Mouse (Mus musculus) hindbrain, embryonic 14.5 days (tissue): ENCODE results near the gene Ces1d. TPM values are rescaled to one million over a fixed set of nuclear protein-coding genes. Genes with fewer than 3 reads are reported as not detected.

Source experiments
- polyA plus RNA-seq: library from polyadenylated mRNA; unstranded; fragments of >200 nt; fragmentation: Nextera tagmentation; extraction: Ambion mirVana; gene quantifications from 2 replicates; pipeline ENCODE4 v1.2.1, GENCODE M21; 2014

Gene Ces1d
- polyA plus RNA-seq, 1 experiment from 2014 or later: not detected

Other genes starting within 250 kb of the Ces1d start
- 1.7 and 3.4 TPM in 2 replicates for gene Slc6a2, start 237.8 kb downstream of the Ces1d start, polyA plus RNA-seq
- not detected in 2 replicates for gene Ces1a, start 149.6 kb downstream of the Ces1d start, polyA plus RNA-seq
- not detected in 2 replicates for gene Ces1b, start 117.8 kb downstream of the Ces1d start, polyA plus RNA-seq
- not detected in 2 replicates for gene Ces1c, start 66.6 kb downstream of the Ces1d start, polyA plus RNA-seq
- gene Ces1e, start 31.8 kb upstream of the Ces1d start, polyA plus RNA-seq: not detected in 2 replicates
- not detected in 2 replicates for gene Ces1f, start 81.9 kb upstream of the Ces1d start, polyA plus RNA-seq
- gene Ces1g, start 139.5 kb upstream of the Ces1d start, polyA plus RNA-seq: not detected in 2 replicates
- not detected in 2 replicates for gene Ces1h, start 181.9 kb upstream of the Ces1d start, polyA plus RNA-seq